Mouse (Mus musculus): ENCODE measurements at regions not wholly inside any gene's neighbourhood (a gene's known extent, or its start where the extent isn't known, plus 50 kb on each side); places are given as distances from the start of the nearest gene placed in this dataset.

GRCm38 (mm10) chr4:22986763-22987468 is 498.8 kb upstream of the Pou3f2 start:
- no peak for ATAC-seq (ENCODE audit: insufficient number of reproducible peaks, insufficient read depth, low FRiP score, low read depth)
- Histone ChIP-seq H3K4me3 (ENCODE audit: low read depth, low read length) (no peak overlapping the region), H3K27ac (ENCODE audit: low read length) (no peak overlapping the region), H3K27me3 (ENCODE audit: control insufficient read depth, insufficient read depth, low read length) (no peaks in the 10 kb centered on the region), H3K4me1 (ENCODE audit: control insufficient read depth, insufficient read depth, low read length) (no peaks in the 10 kb centered on the region), H3K9me3 (ENCODE audit: control insufficient read depth, low read depth, low read length) (no peaks in the 10 kb centered on the region), H3K4me2 (replicated peaks; ENCODE audit: low read depth, low read length) (no peak overlapping the region), H3K9ac (replicated peaks; ENCODE audit: low read depth, low read length) (no peak overlapping the region), H3K36me3 (ENCODE audit: control insufficient read depth, insufficient read depth, low read length) (no peaks in the 10 kb centered on the region)
- WGBS = 47% methylated on average over 4 of the region's 4 CpGs

DNA sequence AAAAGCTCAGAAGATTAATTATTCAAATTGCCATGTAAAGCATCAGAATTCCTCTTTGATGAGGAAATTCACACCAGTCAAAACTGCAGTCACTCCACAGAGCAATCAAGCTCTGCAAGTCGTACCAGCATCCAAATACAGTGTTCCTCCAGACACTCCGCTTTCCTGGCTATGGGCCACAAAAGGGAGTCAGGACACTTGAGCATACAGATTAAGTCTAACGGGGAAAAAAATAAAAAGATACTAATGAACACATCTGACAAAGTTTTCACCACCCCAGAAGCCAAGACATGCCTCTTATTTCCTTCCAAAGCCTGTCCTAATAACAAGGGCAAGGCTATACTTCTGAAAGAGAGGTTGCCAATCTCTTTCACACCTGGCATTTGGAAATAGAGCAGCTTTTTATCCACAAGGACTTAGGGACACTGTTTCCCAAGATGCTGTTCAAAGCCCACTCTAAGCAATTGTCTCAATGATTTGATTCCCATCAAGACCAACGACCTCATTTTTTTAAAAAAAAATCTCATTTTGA is 485.5 kb upstream of the Pou3f2 start:
- Histone ChIP-seq H3K4me1 (ENCODE audit: control insufficient read depth, insufficient read depth, low read length) (no peaks in the 10 kb centered on the region), H3K27ac (ENCODE audit: low read length) (no peak overlapping the region), H3K36me3 (ENCODE audit: control insufficient read depth, insufficient read depth, low read length) (no peaks in the 10 kb centered on the region), H3K4me3 (ENCODE audit: low read depth, low read length) (no peak overlapping the region), H3K9me3 (ENCODE audit: control insufficient read depth, low read depth, low read length) (no peaks in the 10 kb centered on the region), H3K27me3 (ENCODE audit: control insufficient read depth, insufficient read depth, low read length) (no peaks in the 10 kb centered on the region), H3K4me2 (replicated peaks; ENCODE audit: low read depth, low read length) (no peak overlapping the region), H3K9ac (replicated peaks; ENCODE audit: low read depth, low read length) (no peak overlapping the region)
- WGBS = 70% methylated on average over 4 of the region's 4 CpGs
- no peak for ATAC-seq (ENCODE audit: insufficient number of reproducible peaks, insufficient read depth, low FRiP score, low read depth)

DNA sequence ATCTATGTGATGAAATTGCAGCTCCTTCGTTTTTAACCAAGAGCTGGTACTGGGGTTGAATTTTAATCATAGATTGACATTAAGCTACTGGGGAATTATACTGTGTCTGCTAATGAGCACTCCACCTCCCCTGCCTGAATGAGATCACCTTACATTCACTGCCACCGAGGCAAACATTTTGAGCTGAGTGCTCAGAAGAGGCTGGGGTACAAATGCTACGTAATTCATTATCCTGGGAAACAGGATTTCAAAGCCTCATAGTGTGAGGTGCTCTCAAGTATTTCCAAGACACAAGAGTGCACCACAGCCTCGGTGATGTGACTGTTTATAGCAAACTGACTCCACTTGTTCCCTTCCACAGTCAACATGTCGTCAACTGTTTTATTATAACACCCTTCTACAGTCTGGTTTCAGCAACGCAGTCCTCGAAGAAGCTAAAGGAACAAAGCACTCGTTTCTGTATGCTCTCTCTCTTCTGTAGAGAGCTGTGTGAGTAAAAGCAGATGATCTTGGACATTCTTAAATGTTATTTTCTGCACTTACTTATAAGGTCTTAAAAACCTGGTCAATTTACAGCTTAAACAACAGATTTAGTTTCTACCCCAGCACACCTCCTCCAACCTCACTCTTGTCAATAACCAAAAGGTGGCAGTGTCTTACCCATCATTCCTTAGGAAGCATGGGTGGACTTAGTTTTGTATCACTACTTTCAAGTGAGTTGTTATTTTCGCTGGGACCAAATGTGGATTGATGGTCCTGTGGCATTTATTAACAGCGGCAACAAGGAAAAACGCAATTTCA is 484.8 kb upstream of the Pou3f2 start:
- no peak overlapping the region for H3K27ac ChIP-seq (ENCODE audit: low read length)
- no peak for ATAC-seq (ENCODE audit: insufficient number of reproducible peaks, insufficient read depth, low FRiP score, low read depth)
- no peak overlapping the region for H3K4me2 ChIP-seq (replicated peaks; ENCODE audit: low read depth, low read length)
- H3K4me1 ChIP-seq (ENCODE audit: control insufficient read depth, insufficient read depth, low read length) = no peaks in the 10 kb centered on the region
- no peaks in the 10 kb centered on the region for H3K27me3 ChIP-seq (ENCODE audit: control insufficient read depth, insufficient read depth, low read length)
- 51% methylated on average over 11 of the region's 11 CpGs for WGBS
- H3K36me3 ChIP-seq (ENCODE audit: control insufficient read depth, insufficient read depth, low read length) = no peaks in the 10 kb centered on the region
- H3K4me3 ChIP-seq (ENCODE audit: low read depth, low read length) = no peak overlapping the region
- H3K9ac ChIP-seq (replicated peaks; ENCODE audit: low read depth, low read length) = no peak overlapping the region
- H3K9me3 ChIP-seq (ENCODE audit: control insufficient read depth, low read depth, low read length) = no peaks in the 10 kb centered on the region

DNA sequence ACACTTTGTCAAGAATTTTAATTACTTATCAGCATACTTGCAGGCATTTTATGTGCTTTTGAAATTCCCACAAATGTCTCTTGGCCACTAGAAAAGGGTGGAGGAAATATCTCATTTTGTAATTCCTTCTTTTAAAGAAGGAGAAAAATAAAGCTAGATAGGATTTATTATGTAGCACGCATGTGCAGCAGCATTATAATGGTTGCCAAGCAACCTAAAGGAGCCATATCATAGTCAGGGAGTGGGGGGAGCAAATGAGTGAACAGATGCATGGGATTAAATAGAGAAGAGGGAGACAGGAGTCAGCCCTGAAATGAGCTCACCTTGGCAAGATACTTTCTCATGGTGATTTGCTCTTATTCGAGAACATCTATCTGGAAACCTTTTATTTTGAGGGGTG is 483.0 kb upstream of the Pou3f2 start:
- Histone ChIP-seq H3K9ac (replicated peaks; ENCODE audit: low read depth, low read length) (no peak overlapping the region), H3K36me3 (ENCODE audit: control insufficient read depth, insufficient read depth, low read length) (no peaks in the 10 kb centered on the region), H3K27ac (ENCODE audit: low read length) (no peak overlapping the region), H3K4me3 (ENCODE audit: low read depth, low read length) (no peak overlapping the region), H3K27me3 (ENCODE audit: control insufficient read depth, insufficient read depth, low read length) (no peaks in the 10 kb centered on the region), H3K4me1 (ENCODE audit: control insufficient read depth, insufficient read depth, low read length) (no peaks in the 10 kb centered on the region), H3K9me3 (ENCODE audit: control insufficient read depth, low read depth, low read length) (no peaks in the 10 kb centered on the region), H3K4me2 (replicated peaks; ENCODE audit: low read depth, low read length) (no peak overlapping the region)
- WGBS = 68% methylated on average over 2 of the region's 2 CpGs
- no peak for ATAC-seq (ENCODE audit: insufficient number of reproducible peaks, insufficient read depth, low FRiP score, low read depth)

- H3K4me3 ChIP-seq (ENCODE audit: low read depth, low read length) = no peak overlapping the region
- H3K36me3 ChIP-seq (ENCODE audit: control insufficient read depth, insufficient read depth, low read length) = no peaks in the 10 kb centered on the region
- no peaks in the 10 kb centered on the region for H3K27me3 ChIP-seq (ENCODE audit: control insufficient read depth, insufficient read depth, low read length)
- H3K4me2 ChIP-seq (replicated peaks; ENCODE audit: low read depth, low read length) = no peak overlapping the region
- H3K9me3 ChIP-seq (ENCODE audit: control insufficient read depth, low read depth, low read length) = no peaks in the 10 kb centered on the region
- ATAC-seq (ENCODE audit: insufficient number of reproducible peaks, insufficient read depth, low FRiP score, low read depth) = no peak
- WGBS = 6% methylated on average over 5 of the region's 5 CpGs
- no peaks in the 10 kb centered on the region for H3K4me1 ChIP-seq (ENCODE audit: control insufficient read depth, insufficient read depth, low read length)
- H3K9ac ChIP-seq (replicated peaks; ENCODE audit: low read depth, low read length) = no peak overlapping the region
- no peak overlapping the region for H3K27ac ChIP-seq (ENCODE audit: low read length)
Measured at GRCm38 (mm10) chr4:22970495-22970894, 482.3 kb upstream of the Pou3f2 start.

- H3K36me3 ChIP-seq (ENCODE audit: control insufficient read depth, insufficient read depth, low read length) = no peaks in the 10 kb centered on the region
- no peaks in the 10 kb centered on the region for H3K27me3 ChIP-seq (ENCODE audit: control insufficient read depth, insufficient read depth, low read length)
- no peak for ATAC-seq (ENCODE audit: insufficient number of reproducible peaks, insufficient read depth, low FRiP score, low read depth)
- H3K4me1 ChIP-seq (ENCODE audit: control insufficient read depth, insufficient read depth, low read length) = no peaks in the 10 kb centered on the region
- H3K4me3 ChIP-seq (ENCODE audit: low read depth, low read length) = no peak overlapping the region
- WGBS = 57% methylated on average over 1 of the region's 1 CpGs
- no peaks in the 10 kb centered on the region for H3K9me3 ChIP-seq (ENCODE audit: control insufficient read depth, low read depth, low read length)
- no peak overlapping the region for H3K27ac ChIP-seq (ENCODE audit: low read length)
- no peak overlapping the region for H3K9ac ChIP-seq (replicated peaks; ENCODE audit: low read depth, low read length)
- no peak overlapping the region for H3K4me2 ChIP-seq (replicated peaks; ENCODE audit: low read depth, low read length)
Measured at GRCm38 (mm10) chr4:22949422-22949821, 461.3 kb upstream of the Pou3f2 start.

DNA sequence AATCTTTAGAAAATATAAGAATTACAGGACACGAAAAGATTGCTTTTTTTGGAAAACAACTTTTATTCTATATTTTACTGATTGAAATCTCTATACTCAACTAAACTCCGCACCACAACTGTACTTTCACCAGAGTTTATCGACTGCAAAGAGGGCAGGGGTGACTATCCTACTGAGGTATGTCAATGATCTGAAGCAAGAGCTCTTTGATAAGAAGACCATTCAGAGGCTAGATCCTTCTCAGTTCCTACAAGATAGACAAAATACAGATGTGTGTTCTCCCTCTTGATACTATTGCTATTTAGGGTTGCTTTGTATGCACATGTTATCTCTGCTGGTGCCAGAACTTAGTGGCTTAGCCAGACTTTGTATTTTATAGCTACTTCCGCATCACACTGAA is 460.7 kb upstream of the Pou3f2 start:
- H3K4me1 ChIP-seq (ENCODE audit: control insufficient read depth, insufficient read depth, low read length) = no peaks in the 10 kb centered on the region
- no peak overlapping the region for H3K4me3 ChIP-seq (ENCODE audit: low read depth, low read length)
- H3K27ac ChIP-seq (ENCODE audit: low read length) = no peak overlapping the region
- no peak overlapping the region for H3K4me2 ChIP-seq (replicated peaks; ENCODE audit: low read depth, low read length)
- H3K9me3 ChIP-seq (ENCODE audit: control insufficient read depth, low read depth, low read length) = no peaks in the 10 kb centered on the region
- no peak for ATAC-seq (ENCODE audit: insufficient number of reproducible peaks, insufficient read depth, low FRiP score, low read depth)
- 92% methylated on average over 4 of the region's 4 CpGs for WGBS
- H3K9ac ChIP-seq (replicated peaks; ENCODE audit: low read depth, low read length) = no peak overlapping the region
- H3K36me3 ChIP-seq (ENCODE audit: control insufficient read depth, insufficient read depth, low read length) = no peaks in the 10 kb centered on the region
- no peaks in the 10 kb centered on the region for H3K27me3 ChIP-seq (ENCODE audit: control insufficient read depth, insufficient read depth, low read length)

- WGBS = 25% methylated on average over 7 of the region's 7 CpGs
- ATAC-seq (ENCODE audit: insufficient number of reproducible peaks, insufficient read depth, low FRiP score, low read depth) = no peak
Measured at GRCm38 (mm10) chr4:22946788-22947406, 458.7 kb upstream of the Pou3f2 start.

More at GRCm38 (mm10) chr4:22946788-22947406, 458.7 kb upstream of the Pou3f2 start:
- Histone ChIP-seq H3K4me2 (replicated peaks; ENCODE audit: low read depth, low read length) (no peak overlapping the region), H3K4me1 (ENCODE audit: control insufficient read depth, insufficient read depth, low read length) (no peaks in the 10 kb centered on the region), H3K27ac (ENCODE audit: low read length) (no peak overlapping the region), H3K4me3 (ENCODE audit: low read depth, low read length) (no peak overlapping the region), H3K36me3 (ENCODE audit: control insufficient read depth, insufficient read depth, low read length) (no peaks in the 10 kb centered on the region), H3K27me3 (ENCODE audit: control insufficient read depth, insufficient read depth, low read length) (no peaks in the 10 kb centered on the region), H3K9me3 (ENCODE audit: control insufficient read depth, low read depth, low read length) (no peaks in the 10 kb centered on the region), H3K9ac (replicated peaks; ENCODE audit: low read depth, low read length) (no peak overlapping the region)
